In the genomic region with DNA sequence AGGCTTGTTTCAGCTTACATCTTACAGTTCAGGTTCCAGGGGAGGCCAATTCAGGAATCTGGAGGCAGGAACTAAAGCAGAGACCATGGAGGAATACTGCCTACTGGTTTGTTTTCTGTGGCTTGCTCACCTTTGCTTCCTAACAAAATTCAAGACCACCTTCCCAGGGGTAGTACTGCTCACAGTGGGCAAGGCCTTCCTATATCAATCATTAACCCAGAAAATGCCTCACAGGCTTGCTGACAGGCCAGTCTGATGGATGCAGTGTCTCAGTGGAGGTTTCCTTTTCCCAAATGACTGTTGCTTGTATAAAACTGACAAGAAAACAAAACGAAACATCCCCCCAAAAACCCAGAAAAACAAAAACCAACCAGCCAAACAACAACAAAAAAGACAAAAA, we compare ENCODE assay signal across 11 mouse cellular contexts.
"Had no signal": no experiment of that assay in that cellular context is flagged by ENCODE, and none has a peak within 500 bp of the region (broad histone marks: within the 10 kb centered on the region; RNA-seq: fewer than 3 reads in every experiment).

No protein-coding gene starts in this region.

- H3K9ac ChIP-seq: intestine, embryonic 15.5 days; lung, embryonic 15.5 days; midbrain, embryonic 12.5 days; neural tube, embryonic 13.5 days had no signal

- H3K4me2 ChIP-seq: intestine, embryonic 15.5 days; lung, embryonic 15.5 days; midbrain, embryonic 12.5 days; neural tube, embryonic 13.5 days had no signal

- H3K27ac ChIP-seq: intestine, embryonic 15.5 days; limb, embryonic 10.5 days; lung, embryonic 15.5 days; midbrain, embryonic 12.5 days; neural tube, embryonic 13.5 days had no signal

- ATAC-seq: midbrain, embryonic 16.5 days had no signal

- H3K36me3 ChIP-seq: intestine, embryonic 15.5 days; limb, embryonic 10.5 days; lung, embryonic 15.5 days; midbrain, embryonic 12.5 days; neural tube, embryonic 13.5 days had no signal

- H3K4me1 ChIP-seq: lung, embryonic 15.5 days; midbrain, embryonic 12.5 days; neural tube, embryonic 13.5 days had no signal

- DNase-seq: kidney, adult 8-10 months; kidney, postnatal 4 days; lung, postnatal 14 days; right cerebral cortex, postnatal 14 days had no signal

- H3K27me3 ChIP-seq: intestine, embryonic 15.5 days; lung, embryonic 15.5 days; midbrain, embryonic 12.5 days; neural tube, embryonic 13.5 days had no signal

- H3K4me3 ChIP-seq: intestine, embryonic 15.5 days; left cerebral cortex, adult 2 months; limb, embryonic 10.5 days; lung, embryonic 15.5 days; midbrain, embryonic 12.5 days; neural tube, embryonic 13.5 days had no signal

- H3K9me3 ChIP-seq: intestine, embryonic 15.5 days; limb, embryonic 10.5 days; lung, embryonic 15.5 days; midbrain, embryonic 12.5 days; neural tube, embryonic 13.5 days had no signal
